Mouse (Mus musculus): ENCODE data around the gene Ing4.

The Ing4 gene

GRCm38 (mm10) chr6:125094843-125095242 is 55.3 kb downstream of the Ing4 start:
- DNase-seq, result no peak

GRCm38 (mm10) chr6:125095391-125096278 is 56.1 kb downstream of the Ing4 start, which contains the start of gene Chd4:
Gene Chd4, plus strand, starts transcription at chr6:125095981.
- DNase-seq, result peak; percentile 97 to 100

- no peak for DNase-seq
Measured at GRCm38 (mm10) chr6:125096279-125096596, 56.7 kb downstream of the Ing4 start.

DNA sequence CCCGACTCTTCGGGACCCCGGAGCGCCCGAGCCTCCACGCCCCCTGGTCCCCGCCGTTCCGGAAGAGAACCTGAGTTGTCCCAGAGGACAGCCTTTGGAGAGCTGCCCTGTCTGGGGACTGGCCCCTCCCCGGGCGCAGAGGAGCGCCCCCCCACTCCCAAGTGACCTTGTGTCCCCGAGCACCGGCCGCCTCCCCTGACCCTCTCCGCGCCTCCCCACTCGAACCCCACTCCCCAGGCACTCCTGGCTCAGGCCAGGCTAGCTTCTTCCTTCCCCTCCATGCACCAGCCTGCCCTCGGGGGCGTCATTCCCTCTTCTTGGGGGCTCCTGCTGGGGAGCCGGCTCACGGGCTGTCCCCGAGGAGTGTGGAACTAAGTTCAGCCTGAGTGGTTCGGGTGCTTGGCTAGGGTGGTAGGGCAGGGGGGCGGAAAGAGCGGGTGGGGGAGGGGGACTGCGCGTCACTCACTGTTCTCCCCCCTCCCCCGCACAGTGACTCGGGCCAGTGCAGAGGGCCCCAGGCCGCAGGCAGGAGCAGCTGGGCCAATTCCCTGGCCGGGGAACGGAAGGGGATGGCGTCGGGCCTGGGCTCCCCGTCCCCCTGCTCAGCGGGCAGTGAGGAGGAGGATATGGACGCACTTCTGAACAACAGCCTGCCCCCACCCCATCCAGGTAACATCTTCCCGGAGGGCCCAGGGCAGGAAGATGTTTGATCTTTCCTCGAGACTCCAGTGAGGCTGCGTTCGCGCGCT is 57.2 kb downstream of the Ing4 start:
- peak; percentile 75 to 81 for DNase-seq

DNA sequence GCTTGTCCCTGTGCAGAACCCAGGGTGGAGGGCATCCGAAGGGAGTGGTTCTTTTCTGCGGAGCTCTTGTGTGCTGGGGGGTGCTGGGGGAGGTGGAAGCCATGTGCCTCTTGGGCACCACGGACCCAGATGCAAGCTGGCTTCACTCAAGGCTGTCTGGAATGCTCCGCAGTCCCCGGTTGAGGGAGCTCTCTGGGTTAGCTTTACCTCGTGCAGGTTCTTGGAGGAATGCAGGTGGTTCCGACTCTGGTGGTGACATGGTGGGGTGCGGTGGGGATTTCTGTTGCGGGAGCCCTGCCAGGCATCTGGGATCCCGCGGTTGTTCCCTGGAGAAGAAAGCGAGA is 57.8 kb downstream of the Ing4 start:
- DNase-seq, result peak in 1 of 2 experiments; percentile 62

DNA sequence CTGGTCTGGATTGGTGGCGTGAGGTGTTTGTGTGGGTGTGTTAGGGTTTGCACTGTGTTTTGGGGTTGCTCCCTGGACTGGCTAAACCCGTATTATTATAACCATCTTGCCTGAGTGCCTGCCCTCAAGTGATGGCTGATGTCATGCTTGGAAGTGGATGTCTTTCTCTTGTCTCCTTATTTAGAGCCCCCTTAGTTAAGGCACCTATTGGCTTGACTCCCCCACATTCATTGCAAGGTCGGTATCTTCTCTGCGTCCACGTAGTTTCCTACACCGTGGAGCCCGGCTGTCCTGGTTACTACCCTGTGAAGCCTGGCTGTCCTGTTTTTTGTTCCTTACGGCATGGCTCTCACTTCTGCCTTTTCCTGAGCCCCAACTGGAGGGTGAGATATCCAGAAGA is 58.4 kb downstream of the Ing4 start:
- peak in 1 of 2 experiments; percentile 29 for DNase-seq

- DNase-seq, result peak; percentile 49 to 55
Measured at GRCm38 (mm10) chr6:125098513-125098912, 59.0 kb downstream of the Ing4 start.
